Mouse (Mus musculus): ENCODE data around the gene Tmem216. TPM values are rescaled to one million over a fixed set of nuclear protein-coding genes. Genes with fewer than 3 reads are reported as not detected.

Gene Tmem216
- polyA plus RNA-seq, 1 experiment from 2014 or later = 53.8 TPM

GRCm38 (mm10) chr19:10580761-10581160, 24.7 kb upstream of the Tmem216 start:
- H3K27me3 ChIP-seq (ENCODE audit: control insufficient read depth, insufficient read depth, low read length) = no peaks in the 10 kb centered on the region
- no peak overlapping the region for H3K4me3 ChIP-seq (ENCODE audit: low read depth, low read length)
- H3K36me3 ChIP-seq (ENCODE audit: control insufficient read depth, insufficient read depth, low read length) = no peaks in the 10 kb centered on the region
- WGBS = 83% methylated on average over 3 of the region's 3 CpGs
- H3K4me2 ChIP-seq (replicated peaks; ENCODE audit: low read depth, low read length) = no peak overlapping the region
- no peak for ATAC-seq (ENCODE audit: insufficient number of reproducible peaks, insufficient read depth, low FRiP score, low read depth)
- H3K9me3 ChIP-seq (ENCODE audit: control insufficient read depth, low read depth, low read length) = no peaks in the 10 kb centered on the region
- no peak overlapping the region for H3K9ac ChIP-seq (replicated peaks; ENCODE audit: low read depth, low read length)
- H3K27ac ChIP-seq (ENCODE audit: low read length) = no peak overlapping the region
- peaks cover 4% of the 10 kb centered on the region; the same call in 1 of the 2 replicates for H3K4me1 ChIP-seq (ENCODE audit: control insufficient read depth, insufficient read depth, low read length)

- Histone ChIP-seq H3K9me3 (ENCODE audit: control insufficient read depth, low read depth, low read length) (no peaks in the 10 kb centered on the region), H3K4me3 (ENCODE audit: low read depth, low read length) (no peak overlapping the region), H3K9ac (replicated peaks; ENCODE audit: low read depth, low read length) (no peak overlapping the region), H3K4me2 (replicated peaks; ENCODE audit: low read depth, low read length) (no peak overlapping the region), H3K4me1 (ENCODE audit: control insufficient read depth, insufficient read depth, low read length) (peaks cover 4% of the 10 kb centered on the region; the same call in 1 of the 2 replicates), H3K27me3 (ENCODE audit: control insufficient read depth, insufficient read depth, low read length) (no peaks in the 10 kb centered on the region), H3K27ac (ENCODE audit: low read length) (no peak overlapping the region), H3K36me3 (ENCODE audit: control insufficient read depth, insufficient read depth, low read length) (no peaks in the 10 kb centered on the region; the same call in 1 of the 2 replicates)
- WGBS = 82% methylated on average over 3 of the region's 3 CpGs
- no peak for ATAC-seq (ENCODE audit: insufficient number of reproducible peaks, insufficient read depth, low FRiP score, low read depth)
Observed at GRCm38 (mm10) chr19:10580102-10580501, 24.1 kb upstream of the Tmem216 start.

GRCm38 (mm10) chr19:10576690-10577561, 20.9 kb upstream of the Tmem216 start, which contains the start of the genes Cyb561a3 and Tmem138:
Cyb561a3 (plus strand) TSS chr19:10577172.
Tmem138 (minus strand) TSS chr19:10577362.
- Histone ChIP-seq H3K36me3 (ENCODE audit: control insufficient read depth, insufficient read depth, low read length) (peaks cover 17% of the 10 kb centered on the region), H3K9me3 (ENCODE audit: control insufficient read depth, low read depth, low read length) (no peaks in the 10 kb centered on the region), H3K4me1 (ENCODE audit: control insufficient read depth, insufficient read depth, low read length) (peaks cover 4% of the 10 kb centered on the region; the same call in 1 of the 2 replicates), H3K4me3 (ENCODE audit: low read depth, low read length) (peak within 1 kb of the TSS; percentile 66), H3K27ac (ENCODE audit: low read length) (peak within 1 kb of the TSS; percentile 71), H3K9ac (replicated peaks; ENCODE audit: low read depth, low read length) (peak within 1 kb of the TSS; percentile 76), H3K27me3 (ENCODE audit: control insufficient read depth, insufficient read depth, low read length) (no peaks in the 10 kb centered on the region), H3K4me2 (replicated peaks; ENCODE audit: low read depth, low read length) (peak within 1 kb of the TSS; percentile 88)
- under 1% methylated on average over 44 of the region's 44 CpGs for WGBS
- ATAC-seq (ENCODE audit: insufficient number of reproducible peaks, insufficient read depth, low FRiP score, low read depth) = peak; percentile 96

GRCm38 (mm10) chr19:10569627-10570026, 13.6 kb upstream of the Tmem216 start:
- no peak overlapping the region for H3K4me2 ChIP-seq (replicated peaks; ENCODE audit: low read depth, low read length)
- no peak for ATAC-seq (ENCODE audit: insufficient number of reproducible peaks, insufficient read depth, low FRiP score, low read depth)
- H3K36me3 ChIP-seq (ENCODE audit: control insufficient read depth, insufficient read depth, low read length) = peaks cover 32% of the 10 kb centered on the region
- H3K9ac ChIP-seq (replicated peaks; ENCODE audit: low read depth, low read length) = no peak overlapping the region
- no peaks in the 10 kb centered on the region for H3K27me3 ChIP-seq (ENCODE audit: control insufficient read depth, insufficient read depth, low read length)
- WGBS = 93% methylated on average over 6 of the region's 6 CpGs
- H3K9me3 ChIP-seq (ENCODE audit: control insufficient read depth, low read depth, low read length) = no peaks in the 10 kb centered on the region
- H3K4me3 ChIP-seq (ENCODE audit: low read depth, low read length) = no peak overlapping the region
- no peaks in the 10 kb centered on the region for H3K4me1 ChIP-seq (ENCODE audit: control insufficient read depth, insufficient read depth, low read length)
- no peak overlapping the region for H3K27ac ChIP-seq (ENCODE audit: low read length)

GRCm38 (mm10) chr19:10565217-10565616, 9.2 kb upstream of the Tmem216 start:
- no peak overlapping the region for H3K4me2 ChIP-seq (replicated peaks; ENCODE audit: low read depth, low read length)
- H3K27me3 ChIP-seq (ENCODE audit: control insufficient read depth, insufficient read depth, low read length) = no peaks in the 10 kb centered on the region
- 52% methylated on average over 4 of the region's 4 CpGs for WGBS
- H3K4me1 ChIP-seq (ENCODE audit: control insufficient read depth, insufficient read depth, low read length) = no peaks in the 10 kb centered on the region
- no peak overlapping the region for H3K9ac ChIP-seq (replicated peaks; ENCODE audit: low read depth, low read length)
- peaks cover 4% of the 10 kb centered on the region; the same call in 1 of the 2 replicates for H3K36me3 ChIP-seq (ENCODE audit: control insufficient read depth, insufficient read depth, low read length)
- no peaks in the 10 kb centered on the region for H3K9me3 ChIP-seq (ENCODE audit: control insufficient read depth, low read depth, low read length)
- H3K27ac ChIP-seq (ENCODE audit: low read length) = no peak overlapping the region
- no peak overlapping the region for H3K4me3 ChIP-seq (ENCODE audit: low read depth, low read length)
- no peak for ATAC-seq (ENCODE audit: insufficient number of reproducible peaks, insufficient read depth, low FRiP score, low read depth)

- no peak for ATAC-seq (ENCODE audit: insufficient number of reproducible peaks, insufficient read depth, low FRiP score, low read depth)
- no peak overlapping the region for H3K4me2 ChIP-seq (replicated peaks; ENCODE audit: low read depth, low read length)
- H3K9ac ChIP-seq (replicated peaks; ENCODE audit: low read depth, low read length) = no peak overlapping the region
- H3K27ac ChIP-seq (ENCODE audit: low read length) = no peak overlapping the region
- H3K27me3 ChIP-seq (ENCODE audit: control insufficient read depth, insufficient read depth, low read length) = no peaks in the 10 kb centered on the region
- no peaks in the 10 kb centered on the region for H3K4me1 ChIP-seq (ENCODE audit: control insufficient read depth, insufficient read depth, low read length)
- H3K9me3 ChIP-seq (ENCODE audit: control insufficient read depth, low read depth, low read length) = no peaks in the 10 kb centered on the region
- peaks cover 2% of the 10 kb centered on the region; the same call in 1 of the 2 replicates for H3K36me3 ChIP-seq (ENCODE audit: control insufficient read depth, insufficient read depth, low read length)
- WGBS = 76% methylated on average over 6 of the region's 6 CpGs
- no peak overlapping the region for H3K4me3 ChIP-seq (ENCODE audit: low read depth, low read length)
Observed at GRCm38 (mm10) chr19:10564278-10564677, 8.2 kb upstream of the Tmem216 start.

- Histone ChIP-seq H3K4me3 (ENCODE audit: low read depth, low read length) (no peak overlapping the region), H3K9ac (replicated peaks; ENCODE audit: low read depth, low read length) (no peak overlapping the region), H3K36me3 (ENCODE audit: control insufficient read depth, insufficient read depth, low read length) (no peaks in the 10 kb centered on the region), H3K27me3 (ENCODE audit: control insufficient read depth, insufficient read depth, low read length) (no peaks in the 10 kb centered on the region), H3K9me3 (ENCODE audit: control insufficient read depth, low read depth, low read length) (no peaks in the 10 kb centered on the region), H3K4me1 (ENCODE audit: control insufficient read depth, insufficient read depth, low read length) (no peaks in the 10 kb centered on the region), H3K27ac (ENCODE audit: low read length) (no peak overlapping the region), H3K4me2 (replicated peaks; ENCODE audit: low read depth, low read length) (no peak overlapping the region)
- ATAC-seq (ENCODE audit: insufficient number of reproducible peaks, insufficient read depth, low FRiP score, low read depth) = no peak
- WGBS = 60% methylated on average over 5 of the region's 5 CpGs
Observed at GRCm38 (mm10) chr19:10562351-10562750, 6.3 kb upstream of the Tmem216 start.

- Histone ChIP-seq H3K9me3 (ENCODE audit: control insufficient read depth, low read depth, low read length) (no peaks in the 10 kb centered on the region), H3K36me3 (ENCODE audit: control insufficient read depth, insufficient read depth, low read length) (no peaks in the 10 kb centered on the region), H3K27ac (ENCODE audit: low read length) (no peak overlapping the region), H3K9ac (replicated peaks; ENCODE audit: low read depth, low read length) (no peak overlapping the region), H3K4me3 (ENCODE audit: low read depth, low read length) (no peak overlapping the region), H3K4me2 (replicated peaks; ENCODE audit: low read depth, low read length) (no peak overlapping the region), H3K4me1 (ENCODE audit: control insufficient read depth, insufficient read depth, low read length) (no peaks in the 10 kb centered on the region), H3K27me3 (ENCODE audit: control insufficient read depth, insufficient read depth, low read length) (no peaks in the 10 kb centered on the region)
- ATAC-seq (ENCODE audit: insufficient number of reproducible peaks, insufficient read depth, low FRiP score, low read depth) = no peak
- WGBS = 51% methylated on average over 6 of the region's 6 CpGs
Observed at GRCm38 (mm10) chr19:10561558-10562314, 5.7 kb upstream of the Tmem216 start.
